In genomic region chr12:83631743-83632679, GRCm38 (mm10) we compare ENCODE assay signal across 8 mouse cellular contexts. TPM values are rescaled to one million over a fixed set of nuclear protein-coding genes. Genes with fewer than 3 reads are reported as not detected.
DNase-seq lines count a peak whose midpoint lies in the region; ATAC-seq lines count a peak whose summit lies in the region.

No protein-coding gene starts in this region.

- peak; percentile 94 to 96 for DNase-seq in B cell, adult 2 months
- DNase-seq in brain, adult 2 months (ENCODE audit: low read depth, low spot score), result peak; percentile 100
- DNase-seq in heart, embryonic 10.5 days (ENCODE audit: low spot score), result peak; percentile 98
- peak; percentile 96 for DNase-seq in liver
- DNase-seq in spleen, postnatal 4 days (ENCODE audit: low spot score in 2 of 2), result peak; percentile 94 to 95

- no peaks in the 10 kb centered on the region for H3K27me3 ChIP-seq in heart, embryonic 10.5 days (ENCODE audit: insufficient read depth, poor library complexity, severe bottlenecking)
- no peaks in the 10 kb centered on the region for H3K27me3 ChIP-seq in kidney, embryonic 15.5 days

- peaks cover 8% of the 10 kb centered on the region; the same call in 1 of the 2 replicates for H3K4me1 ChIP-seq in heart, embryonic 10.5 days
- 0 out of 2 replicates have a peak, but pooled peaks cover 5% of the 10 kb centered on the region for H3K4me1 ChIP-seq in kidney, embryonic 15.5 days

- H3K4me2 ChIP-seq in kidney, embryonic 15.5 days, result peak overlapping the region; percentile 62

- no peaks in the 10 kb centered on the region for H3K9me3 ChIP-seq in heart, embryonic 10.5 days
- H3K9me3 ChIP-seq in kidney, embryonic 15.5 days (replicated peaks), result no peaks in the 10 kb centered on the region

- H3K4me3 ChIP-seq in heart, embryonic 10.5 days, result peak overlapping the region; percentile 98
- H3K4me3 ChIP-seq in kidney, embryonic 15.5 days (replicated peaks), result peak overlapping the region; percentile 94

- peak overlapping the region; percentile 96 for H3K27ac ChIP-seq in heart, embryonic 10.5 days
- peak overlapping the region; percentile 96 for H3K27ac ChIP-seq in kidney, embryonic 15.5 days

- under 1% methylated on average over 66 of the region's 68 CpGs for WGBS in heart, embryonic 10.5 days
- under 1% methylated on average over 59 of the region's 68 CpGs for WGBS in kidney, embryonic 15.5 days

- H3K36me3 ChIP-seq in heart, embryonic 10.5 days, result peaks cover 21% of the 10 kb centered on the region
- peaks cover 19% of the 10 kb centered on the region for H3K36me3 ChIP-seq in kidney, embryonic 15.5 days

- H3K9ac ChIP-seq in kidney, embryonic 15.5 days, result peak overlapping the region; percentile 92

- ATAC-seq in erythroblast, adult 5-6 weeks (replicated peaks; ENCODE audit: low FRiP score, poor library complexity, severe bottlenecking), result peak; percentile 98
- peak; percentile 100 for ATAC-seq in kidney, embryonic 15.5 days (replicated peaks; ENCODE audit: low FRiP score)
- ATAC-seq in monocyte, adult 5-6 weeks (replicated peaks; ENCODE audit: insufficient number of reproducible peaks, low FRiP score, low TSS enrichment, poor library complexity, severe bottlenecking), result peak; percentile 100

RNA-seq across cellular contexts. Expression of gene Rbm25, which starts 1.0 kb away (rescaled TPM):
- total RNA-seq in erythroblast, adult 5-6 weeks (2015; ENCODE audit: low replicate concordance), result 83.8 and 97.2 TPM in 2 replicates
- total RNA-seq in erythroblast, adult 5-6 weeks (2017; ENCODE audit: low replicate concordance), result 124 and 143 TPM in 2 replicates
- 193 and 223 TPM in 2 replicates for polyA plus RNA-seq in heart, embryonic 10.5 days (2016; fragmentation: Nextera tagmentation; extraction: Ambion mirVana)
- polyA plus RNA-seq in kidney, embryonic 15.5 days (2015; fragmentation: Nextera tagmentation; extraction: Ambion mirVana), result 283 and 284 TPM in 2 replicates
- 239 to 354 TPM (median 242 TPM) in 3 replicates for total RNA-seq in monocyte, adult 5-6 weeks (2017)

RNA-seq across cellular contexts. Expression of gene Zfyve1, which starts 35.0 kb away (rescaled TPM):
- total RNA-seq in erythroblast, adult 5-6 weeks (2015; ENCODE audit: low replicate concordance), result 5.2 and 31.3 TPM in 2 replicates
- 28.3 and 29.8 TPM in 2 replicates for total RNA-seq in erythroblast, adult 5-6 weeks (2017; ENCODE audit: low replicate concordance)
- 17.8 and 18.7 TPM in 2 replicates for polyA plus RNA-seq in heart, embryonic 10.5 days (2016; fragmentation: Nextera tagmentation; extraction: Ambion mirVana)
- polyA plus RNA-seq in kidney, embryonic 15.5 days (2015; fragmentation: Nextera tagmentation; extraction: Ambion mirVana), result 18.5 and 20.1 TPM in 2 replicates
- total RNA-seq in monocyte, adult 5-6 weeks (2017), result 15.9 to 24.5 TPM (median 19.2 TPM) in 3 replicates

RNA-seq across cellular contexts. Expression of gene Psen1, which starts 55.9 kb away (rescaled TPM):
- total RNA-seq in erythroblast, adult 5-6 weeks (2015; ENCODE audit: low replicate concordance), result 26.7 and 42.2 TPM in 2 replicates
- 22.0 and 24.4 TPM in 2 replicates for total RNA-seq in erythroblast, adult 5-6 weeks (2017; ENCODE audit: low replicate concordance)
- polyA plus RNA-seq in heart, embryonic 10.5 days (2016; fragmentation: Nextera tagmentation; extraction: Ambion mirVana), result 52.9 and 60.4 TPM in 2 replicates
- 63.3 and 63.5 TPM in 2 replicates for polyA plus RNA-seq in kidney, embryonic 15.5 days (2015; fragmentation: Nextera tagmentation; extraction: Ambion mirVana)
- 79.8 to 104 TPM (median 85.8 TPM) in 3 replicates for total RNA-seq in monocyte, adult 5-6 weeks (2017)

Comparison
In these comparisons a context has a peak if more than half of its experiments do, and no peak if none do; other contexts are left out.
1. Peak in every context shown above with its lines: DNase-seq, ATAC-seq, H3K4me3 ChIP-seq and H3K27ac ChIP-seq.